ENCODE assay signal across 31 mouse cellular contexts in genomic region chr9:96723650-96724049, GRCm38 (mm10). TPM values are rescaled to one million over a fixed set of nuclear protein-coding genes. Genes with fewer than 3 reads are reported as not detected.
A peak's percentile ranks its signal among the peaks of the same experiment; 100 is the strongest.
DNase-seq lines count a peak whose midpoint lies in the region; ATAC-seq and TF ChIP-seq lines count a peak whose summit lies in the region.
"Had no signal": no experiment of that assay in that cellular context is flagged by ENCODE, and none has a peak within 500 bp of the region (broad histone marks: within the 10 kb centered on the region; RNA-seq: fewer than 3 reads in every experiment).

No protein-coding gene starts in this region.

- peak overlapping the region; percentile 51 for H3K9ac ChIP-seq in MEL (ENCODE audit: control insufficient read depth, low read depth, low read length, poor library complexity, severe bottlenecking)
- H3K9ac ChIP-seq in liver, embryonic 11.5 days (ENCODE audit: low read depth, low read length), result no peak overlapping the region
- H3K9ac ChIP-seq in liver, embryonic 16.5 days (ENCODE audit: low read depth, low read length), result no peak overlapping the region
- H3K9ac ChIP-seq: forebrain, embryonic 13.5 days; heart, embryonic 13.5 days; hindbrain, embryonic 14.5 days; lung, embryonic 14.5 days; midbrain, embryonic 13.5 days; neural tube, embryonic 13.5 days had no signal

- H3K4me1 ChIP-seq in E14TG2a.4 (replicated peaks; ENCODE audit: low read depth, low read length) (peaks cover 83% of the 10 kb centered on the region), MEL (ENCODE audit: control insufficient read depth in 1 of 2, insufficient read depth in 2 of 2, low read length in 2 of 2) (peaks cover 16 to 27% of the 10 kb centered on the region in 2 experiments)
- H3K4me1 ChIP-seq in liver, embryonic 11.5 days (replicated peaks; ENCODE audit: control insufficient read depth, insufficient read depth, low read length), result peaks cover 8% of the 10 kb centered on the region
- peaks cover 16% of the 10 kb centered on the region for H3K4me1 ChIP-seq in liver, embryonic 16.5 days (ENCODE audit: control insufficient read depth, low read depth, low read length)

- peak overlapping the region; percentile 28; the same call in 1 of the 2 replicates for H3K4me2 ChIP-seq in liver, embryonic 11.5 days
- 0 out of 2 replicates have a peak overlapping the region, but pooled peaks have one; percentile 7 for H3K4me2 ChIP-seq in liver, embryonic 16.5 days (ENCODE audit: low read depth, low read length)
- H3K4me2 ChIP-seq: forebrain, embryonic 13.5 days; heart, embryonic 13.5 days; hindbrain, embryonic 14.5 days; lung, embryonic 14.5 days; midbrain, embryonic 13.5 days; neural tube, embryonic 13.5 days had no signal

- H3K27me3 ChIP-seq in E14TG2a.4 (ENCODE audit: insufficient read depth, low read length), result no peaks in the 10 kb centered on the region
- H3K27me3 ChIP-seq in MEL (ENCODE audit: control insufficient read depth in 1 of 2, insufficient read depth in 2 of 2, low read length in 2 of 2), result no peaks in the 10 kb centered on the region
- no peaks in the 10 kb centered on the region for H3K27me3 ChIP-seq in liver, embryonic 11.5 days (replicated peaks; ENCODE audit: control insufficient read depth, insufficient read depth, low read length)
- no peaks in the 10 kb centered on the region for H3K27me3 ChIP-seq in liver, embryonic 16.5 days (ENCODE audit: control insufficient read depth, insufficient read depth, low read depth, low read length)
- H3K27me3 ChIP-seq: forebrain, embryonic 13.5 days; heart, embryonic 13.5 days; megakaryocyte, embryonic 14.5 days; midbrain, embryonic 13.5 days; neural tube, embryonic 13.5 days had no signal

- TF ChIP-seq CTCF in E14TG2a.4 (conservative IDR thresholded peaks at IDR 0.05; ENCODE audit: low read length) (no peak), MEL (IDR thresholded peaks at IDR 0.05 in 2 of 3, conservative IDR thresholded peaks at IDR 0.05 in 1 of 3; ENCODE audit: control insufficient read depth in 1 of 3, insufficient read depth in 1 of 3, low read depth in 2 of 3, low read length in 3 of 3, poor library complexity in 1 of 3, severe bottlenecking in 1 of 3) (no peak)

- H3K79me2 ChIP-seq in MEL (ENCODE audit: control insufficient read depth, insufficient read depth, low read length, poor library complexity), result peaks cover 14% of the 10 kb centered on the region

- 35% methylated on average over 6 of the region's 6 CpGs for WGBS in liver, embryonic 11.5 days
- 24% methylated on average over 6 of the region's 6 CpGs for WGBS in liver, embryonic 16.5 days (ENCODE audit: insufficient replicate concordance)

- H3K9me3 ChIP-seq in E14TG2a.4 (ENCODE audit: low read length), result no peaks in the 10 kb centered on the region
- no peaks in the 10 kb centered on the region for H3K9me3 ChIP-seq in MEL (replicated peaks; ENCODE audit: insufficient read depth, low read length)
- H3K9me3 ChIP-seq in liver, embryonic 11.5 days (ENCODE audit: control insufficient read depth, low read length), result no peaks in the 10 kb centered on the region
- H3K9me3 ChIP-seq in liver, embryonic 16.5 days (replicated peaks; ENCODE audit: control insufficient read depth, low read length), result no peaks in the 10 kb centered on the region
- H3K9me3 ChIP-seq: forebrain, embryonic 13.5 days; heart, embryonic 13.5 days; megakaryocyte, embryonic 14.5 days; midbrain, embryonic 13.5 days; neural tube, embryonic 13.5 days had no signal

- peak; percentile 68 for ATAC-seq in liver, embryonic 11.5 days (replicated peaks; ENCODE audit: low FRiP score)
- ATAC-seq in liver, embryonic 16.5 days (ENCODE audit: low read depth), result no peak
- ATAC-seq: forebrain, embryonic 13.5 days; intestine, postnatal 0 days; midbrain, embryonic 13.5 days had no signal

- H3K36me3 ChIP-seq in E14TG2a.4 (ENCODE audit: insufficient read depth, low read length), result no peaks in the 10 kb centered on the region
- H3K36me3 ChIP-seq in MEL (ENCODE audit: control insufficient read depth in 1 of 2, insufficient read depth in 2 of 2, low read length in 2 of 2), result peaks cover 0 to 33% of the 10 kb centered on the region in 2 experiments; a peak in 2 of 4 replicates
- no peaks in the 10 kb centered on the region for H3K36me3 ChIP-seq in liver, embryonic 11.5 days (ENCODE audit: control insufficient read depth, insufficient read depth, low read length)
- no peaks in the 10 kb centered on the region for H3K36me3 ChIP-seq in liver, embryonic 16.5 days (ENCODE audit: control insufficient read depth, insufficient read depth)
- H3K36me3 ChIP-seq: midbrain, embryonic 13.5 days; neural tube, embryonic 13.5 days had no signal

- peak; percentile 82 for DNase-seq in MEL (ENCODE audit: low read depth, low spot score)
- DNase-seq in liver, embryonic 11.5 days (ENCODE audit: low spot score), result no peak
- DNase-seq in left cerebral cortex, postnatal 14 days (ENCODE audit: low spot score in 2 of 2), result no peak
- no peak for DNase-seq in left cerebral cortex, adult 18-20 months (ENCODE audit: low spot score in 2 of 2)
- no peak for DNase-seq in thymus, postnatal 10 days (ENCODE audit: low spot score in 2 of 2)
- no peak for DNase-seq in gastrocnemius, postnatal 14 days
- DNase-seq: adrenal gland, adult 2 months; cerebellum, adult 11-12 months; cerebellum, postnatal 10 days; gastrocnemius, postnatal 25 days; heart, adult 11 months; heart, postnatal 10 days; kidney, adult 9 months; kidney, postnatal 14 days; layer of hippocampus, adult 9-11 months; left cerebral cortex, postnatal 4 days; lung, embryonic 14.5 days; lung, postnatal 14 days; right cerebral cortex, postnatal 4 days; thymus, adult 2 months; thymus, postnatal 4 days had no signal

- peak in 1 of 2 experiments; percentile 51; a peak in 1 of 4 replicates for TF ChIP-seq POLR2A in MEL (IDR thresholded peaks at IDR 0.05; ENCODE audit: control insufficient read depth in 1 of 2, insufficient read depth in 1 of 2, low read depth in 1 of 2, low read length in 2 of 2, poor library complexity in 1 of 2)

- H3K27ac ChIP-seq in MEL (ENCODE audit: control insufficient read depth, low read depth, low read length), result peak overlapping the region; percentile 62
- H3K27ac ChIP-seq in liver, embryonic 11.5 days (ENCODE audit: low read depth, low read length), result 0 out of 2 replicates have a peak overlapping the region, but pooled peaks have one; percentile 36
- H3K27ac ChIP-seq in liver, embryonic 16.5 days (ENCODE audit: low read length), result no peak overlapping the region
- H3K27ac ChIP-seq: forebrain, embryonic 13.5 days; heart, embryonic 13.5 days; hindbrain, embryonic 14.5 days; midbrain, embryonic 13.5 days; neural tube, embryonic 13.5 days had no signal

- intact Hi-C loops in left cerebral cortex, postnatal 14 days (cut with DNase I), result no loop called here
- intact Hi-C loops in gastrocnemius, postnatal 14 days (cut with DNase I; ENCODE audit: low total_unique reads), result no loop called here

- no peak for TF ChIP-seq RAD21 in MEL (IDR thresholded peaks at IDR 0.05; ENCODE audit: low read depth, low read length)

- H3K4me3 ChIP-seq in E14TG2a.4 (replicated peaks; ENCODE audit: low read length) (0 out of 2 replicates have a peak overlapping the region, but pooled peaks have one; percentile 14), MEL (ENCODE audit: control insufficient read depth in 1 of 2, insufficient read depth in 1 of 2, low read depth in 2 of 2, low read length in 2 of 2) (peak overlapping the region in 1 of 2 experiments; percentile 4; a peak in 1 of 4 replicates)
- no peak overlapping the region for H3K4me3 ChIP-seq in liver, embryonic 11.5 days (ENCODE audit: low read depth, low read length)
- H3K4me3 ChIP-seq in liver, embryonic 16.5 days (ENCODE audit: low read depth, low read length), result no peak overlapping the region
- H3K4me3 ChIP-seq: erythroblast, embryonic 14.5 days; forebrain, embryonic 13.5 days; heart, embryonic 13.5 days; megakaryocyte, embryonic 14.5 days; midbrain, embryonic 13.5 days; neural tube, embryonic 13.5 days had no signal

- TF ChIP-seq EP300 in MEL (IDR thresholded peaks at IDR 0.05; ENCODE audit: low read depth in 1 of 2, low read length in 2 of 2), result peak; percentile 82; a peak in 3 of 4 replicates

TF ChIP-seq in MEL, 35 proteins besides CTCF, POLR2A, EP300 and RAD21 (continues in another document):
- no peak for TF ChIP-seq MAZ (IDR thresholded peaks at IDR 0.05; ENCODE audit: low read depth, low read length)
- no peak for TF ChIP-seq ZNF384 (IDR thresholded peaks at IDR 0.05; ENCODE audit: low read depth, low read length)
- TF ChIP-seq NELFE (IDR thresholded peaks at IDR 0.05; ENCODE audit: low read depth, low read length), result peak; percentile 34; the same call in 1 of the 2 replicates
- no peak for TF ChIP-seq MYC (IDR thresholded peaks at IDR 0.05; ENCODE audit: low read depth, low read length)
- TF ChIP-seq ZC3H11A (IDR thresholded peaks at IDR 0.05; ENCODE audit: low read depth, low read length), result no peak
- TF ChIP-seq ELF1 (IDR thresholded peaks at IDR 0.05; ENCODE audit: low read depth, low read length), result peak; percentile 81
- no peak for TF ChIP-seq CHD1 (IDR thresholded peaks at IDR 0.05; ENCODE audit: low read depth, low read length)
- TF ChIP-seq HCFC1 (IDR thresholded peaks at IDR 0.05; ENCODE audit: low read depth, low read length), result peak; percentile 64
- TF ChIP-seq UBTF (IDR thresholded peaks at IDR 0.05; ENCODE audit: borderline replicate concordance, insufficient read depth, low read depth, low read length), result no peak
- TF ChIP-seq E2F4 (IDR thresholded peaks at IDR 0.05; ENCODE audit: borderline replicate concordance, low read depth, low read length), result no peak
- no peak for TF ChIP-seq MYB (IDR thresholded peaks at IDR 0.05; ENCODE audit: low read depth, low read length)
- no peak; the same call in 1 of the 2 replicates for TF ChIP-seq POLR2AphosphoS2 (IDR thresholded peaks at IDR 0.05; ENCODE audit: low read length)
- TF ChIP-seq TCF12 (IDR thresholded peaks at IDR 0.05; ENCODE audit: low read depth, low read length), result peak; percentile 80
- 0 out of 2 replicates have a peak, but pooled peaks have one; percentile 66 for TF ChIP-seq RCOR1 (IDR thresholded peaks at IDR 0.05; ENCODE audit: low read depth, low read length)
- no peak; the same call in 1 of the 2 replicates for TF ChIP-seq MXI1 (IDR thresholded peaks at IDR 0.05; ENCODE audit: low read depth, low read length)
- TF ChIP-seq ZKSCAN1 (IDR thresholded peaks at IDR 0.05; ENCODE audit: low read depth, low read length), result no peak

RNA-seq across cellular contexts. Expression of gene Zbtb38, which starts 29.0 kb away (rescaled TPM):
- 10.9 TPM in 2 replicates for total RNA-seq in MEL (2012; rRNA removed)
- polyA plus RNA-seq in MEL (2012; ENCODE audit: insufficient read depth in 1 of 2, insufficient read length in 2 of 2, low read depth in 1 of 2, low replicate concordance in 2 of 2, missing spikeins in 1 of 2), result 10 to 100 TPM; 12.2 to 65.0 TPM
- 10.0 and 10.1 TPM in 2 replicates for polyA plus RNA-seq in liver, embryonic 11.5 days (2014; fragmentation: Nextera tagmentation; extraction: Ambion mirVana)
- 5.3 and 5.5 TPM in 2 replicates for polyA plus RNA-seq in liver, embryonic 16.5 days (2015; fragmentation: Nextera tagmentation; extraction: Ambion mirVana)
- total RNA-seq in left cerebral cortex, postnatal 14 days (2021), result 10 to 100 TPM; 47.0 to 49.0 TPM
- 10 to 100 TPM; 65.0 to 70.1 TPM for total RNA-seq in left cerebral cortex, adult 18-20 months (2021)
- total RNA-seq in gastrocnemius, postnatal 14 days (2021), result 10 to 100 TPM; 12.9 to 14.6 TPM
